Mouse (Mus musculus): ENCODE results near the gene Ppp1r1c. TPM values are rescaled to one million over a fixed set of nuclear protein-coding genes. Genes with fewer than 3 reads are reported as not detected.
A peak's percentile ranks its signal among the peaks of the same experiment; 100 is the strongest.

Gene Ppp1r1c
- 2.2 and 5.8 TPM in 2 replicates for total RNA-seq (2014; rRNA removed)
- 4.4 and 6.4 TPM in 2 replicates for polyA plus RNA-seq (2015; fragmentation: Nextera tagmentation; extraction: Ambion mirVana)

- no peaks in the 10 kb centered on the region for H3K4me1 ChIP-seq (ENCODE audit: insufficient read depth, low read length)
- WGBS, result 72% methylated on average over 6 of the region's 6 CpGs
Observed at GRCm38 (mm10) chr2:79707575-79707974, at the start of gene Ppp1r1c. Gene Ppp1r1c (plus strand): TSS chr2:79707780.

GRCm38 (mm10) chr2:79660417-79661185, 47.0 kb upstream of the Ppp1r1c start:
- 68% methylated on average over 12 of the region's 12 CpGs for WGBS
- Histone ChIP-seq H3K9ac (replicated peaks; ENCODE audit: low read length) (no peak overlapping the region), H3K4me1 (ENCODE audit: insufficient read depth, low read length) (no peaks in the 10 kb centered on the region), H3K4me2 (ENCODE audit: low read depth, low read length) (no peak overlapping the region), H3K36me3 (ENCODE audit: insufficient read depth, low read length) (peaks cover 34% of the 10 kb centered on the region), H3K27ac (no peak overlapping the region), H3K27me3 (ENCODE audit: insufficient read depth, low read length) (no peaks in the 10 kb centered on the region), H3K9me3 (ENCODE audit: low read length) (no peaks in the 10 kb centered on the region), H3K4me3 (ENCODE audit: low read length) (no peak overlapping the region)
- TF ChIP-seq CTCF (IDR thresholded peaks at IDR 0.05; ENCODE audit: low read depth), result no peak
- DNase-seq (ENCODE audit: low spot score) (no peak), ATAC-seq (no peak)

More at GRCm38 (mm10) chr2:79707575-79707974, at the start of gene Ppp1r1c:
- TF ChIP-seq CTCF (IDR thresholded peaks at IDR 0.05; ENCODE audit: low read depth), result no peak
- Histone ChIP-seq H3K36me3 (ENCODE audit: insufficient read depth, low read length) (no peaks in the 10 kb centered on the region), H3K9ac (replicated peaks; ENCODE audit: low read length) (no peak within 1 kb of the TSS), H3K4me2 (ENCODE audit: low read depth, low read length) (no peak within 1 kb of the TSS), H3K27me3 (ENCODE audit: insufficient read depth, low read length) (no peaks in the 10 kb centered on the region), H3K9me3 (ENCODE audit: low read length) (no peaks in the 10 kb centered on the region), H3K27ac (no peak within 1 kb of the TSS), H3K4me3 (ENCODE audit: low read length) (no peak within 1 kb of the TSS)
- DNase-seq (ENCODE audit: low spot score), result no peak
- ATAC-seq, result no peak

- peak; percentile 23 for DNase-seq (ENCODE audit: low spot score)
- no peak for TF ChIP-seq CTCF (IDR thresholded peaks at IDR 0.05; ENCODE audit: low read depth)
- no peak overlapping the region for H3K27ac ChIP-seq
Observed at GRCm38 (mm10) chr2:79661486-79662104, 46.0 kb upstream of the Ppp1r1c start.

GRCm38 (mm10) chr2:79664532-79665286, 42.9 kb upstream of the Ppp1r1c start:
- no peak for ATAC-seq
- no peak for DNase-seq (ENCODE audit: low spot score)

More at GRCm38 (mm10) chr2:79661486-79662104, 46.0 kb upstream of the Ppp1r1c start:
- no peaks in the 10 kb centered on the region for H3K9me3 ChIP-seq (ENCODE audit: low read length)
- WGBS, result 51% methylated on average over 7 of the region's 7 CpGs
- ATAC-seq, result no peak
- H3K36me3 ChIP-seq (ENCODE audit: insufficient read depth, low read length), result peaks cover 34% of the 10 kb centered on the region
- H3K4me2 ChIP-seq (ENCODE audit: low read depth, low read length), result no peak overlapping the region
- no peaks in the 10 kb centered on the region for H3K4me1 ChIP-seq (ENCODE audit: insufficient read depth, low read length)
- H3K4me3 ChIP-seq (ENCODE audit: low read length), result no peak overlapping the region
- H3K9ac ChIP-seq (replicated peaks; ENCODE audit: low read length), result no peak overlapping the region
- no peaks in the 10 kb centered on the region for H3K27me3 ChIP-seq (ENCODE audit: insufficient read depth, low read length)

GRCm38 (mm10) chr2:79665492-79665891, 42.1 kb upstream of the Ppp1r1c start:
- DNase-seq (ENCODE audit: low spot score) (no peak), ATAC-seq (no peak)
- Histone ChIP-seq H3K4me3 (ENCODE audit: low read length) (no peak overlapping the region), H3K4me2 (ENCODE audit: low read depth, low read length) (no peak overlapping the region), H3K4me1 (ENCODE audit: insufficient read depth, low read length) (no peaks in the 10 kb centered on the region), H3K9ac (replicated peaks; ENCODE audit: low read length) (no peak overlapping the region), H3K36me3 (ENCODE audit: insufficient read depth, low read length) (peaks cover 11% of the 10 kb centered on the region), H3K27ac (no peak overlapping the region), H3K9me3 (ENCODE audit: low read length) (no peaks in the 10 kb centered on the region), H3K27me3 (ENCODE audit: insufficient read depth, low read length) (no peaks in the 10 kb centered on the region)
- TF ChIP-seq CTCF (IDR thresholded peaks at IDR 0.05; ENCODE audit: low read depth), result no peak
- 40% methylated on average over 3 of the region's 3 CpGs for WGBS

More at GRCm38 (mm10) chr2:79664532-79665286, 42.9 kb upstream of the Ppp1r1c start:
- no peak overlapping the region for H3K9ac ChIP-seq (replicated peaks; ENCODE audit: low read length)
- no peaks in the 10 kb centered on the region for H3K9me3 ChIP-seq (ENCODE audit: low read length)
- H3K4me1 ChIP-seq (ENCODE audit: insufficient read depth, low read length), result no peaks in the 10 kb centered on the region
- H3K27me3 ChIP-seq (ENCODE audit: insufficient read depth, low read length), result no peaks in the 10 kb centered on the region
- H3K36me3 ChIP-seq (ENCODE audit: insufficient read depth, low read length), result peaks cover 16% of the 10 kb centered on the region
- 50% methylated on average over 3 of the region's 3 CpGs for WGBS
- TF ChIP-seq CTCF (IDR thresholded peaks at IDR 0.05; ENCODE audit: low read depth), result no peak
- H3K27ac ChIP-seq, result no peak overlapping the region
- H3K4me3 ChIP-seq (ENCODE audit: low read length), result no peak overlapping the region
- no peak overlapping the region for H3K4me2 ChIP-seq (ENCODE audit: low read depth, low read length)

- no peaks in the 10 kb centered on the region for H3K9me3 ChIP-seq (ENCODE audit: low read length)
- TF ChIP-seq CTCF (IDR thresholded peaks at IDR 0.05; ENCODE audit: low read depth), result no peak
- DNase-seq (ENCODE audit: low spot score), result no peak
- H3K4me2 ChIP-seq (ENCODE audit: low read depth, low read length), result no peak overlapping the region
- H3K27me3 ChIP-seq (ENCODE audit: insufficient read depth, low read length), result no peaks in the 10 kb centered on the region
- ATAC-seq, result no peak
- 92% methylated on average over 3 of the region's 3 CpGs for WGBS
- no peak overlapping the region for H3K4me3 ChIP-seq (ENCODE audit: low read length)
- no peak overlapping the region for H3K9ac ChIP-seq (replicated peaks; ENCODE audit: low read length)
- H3K27ac ChIP-seq, result no peak overlapping the region
- H3K36me3 ChIP-seq (ENCODE audit: insufficient read depth, low read length), result peaks cover 5% of the 10 kb centered on the region; the same call in 1 of the 2 replicates
- no peaks in the 10 kb centered on the region for H3K4me1 ChIP-seq (ENCODE audit: insufficient read depth, low read length)
Observed at GRCm38 (mm10) chr2:79675266-79675665, 32.3 kb upstream of the Ppp1r1c start.
